Mouse (Mus musculus): Measurements from ENCODE around the gene Itpr1.

The Itpr1 gene

GRCm38 (mm10) chr6:108448016-108448735 is 235.3 kb downstream of the Itpr1 start:
- DNase-seq = no peak

DNA sequence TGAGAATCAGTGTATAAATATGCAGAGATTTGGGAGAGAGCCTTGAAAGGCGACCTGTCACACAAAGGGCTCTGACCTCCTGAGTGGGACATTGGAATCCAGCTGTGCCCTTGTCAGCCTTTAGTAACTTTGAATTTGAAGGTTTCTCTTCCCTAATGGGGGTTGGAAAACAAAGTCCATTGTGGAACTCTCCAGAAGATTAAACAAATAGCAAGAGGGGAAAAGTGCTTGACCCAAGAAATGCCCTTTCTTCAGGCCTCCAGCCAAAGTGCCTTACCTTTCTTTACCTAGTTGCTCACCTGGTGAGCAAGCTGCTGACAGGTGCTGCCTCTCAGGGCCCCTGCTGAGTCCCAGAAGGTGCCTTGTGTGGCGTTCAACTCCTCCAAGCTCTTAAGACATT is 236.0 kb downstream of the Itpr1 start:
- no peak for DNase-seq

DNA sequence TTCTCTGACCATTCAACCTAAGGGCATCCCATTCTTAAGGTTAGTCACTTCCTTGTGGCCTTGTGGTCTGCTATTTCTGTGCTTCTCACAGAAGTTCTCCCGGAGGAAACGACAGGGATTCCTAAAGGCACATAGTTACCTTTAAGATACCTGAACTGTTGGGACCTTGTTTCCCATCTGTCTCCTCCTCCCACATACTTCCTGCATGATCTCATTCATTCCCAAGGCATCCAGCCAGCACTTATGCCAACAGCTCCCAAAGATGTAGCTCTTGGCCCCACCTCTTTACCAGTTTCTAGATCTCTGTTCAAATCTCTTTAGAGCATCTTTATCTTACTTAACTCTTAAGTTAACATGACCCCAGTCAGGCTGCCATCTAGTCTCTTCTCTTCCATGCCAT is 238.6 kb downstream of the Itpr1 start:
- no peak for DNase-seq

GRCm38 (mm10) chr6:108453618-108454017 is 240.7 kb downstream of the Itpr1 start:
- DNase-seq = no peak

- DNase-seq = no peak
These were observed 241.4 kb downstream of the Itpr1 start for GRCm38 (mm10) chr6:108454061-108454891.

DNA sequence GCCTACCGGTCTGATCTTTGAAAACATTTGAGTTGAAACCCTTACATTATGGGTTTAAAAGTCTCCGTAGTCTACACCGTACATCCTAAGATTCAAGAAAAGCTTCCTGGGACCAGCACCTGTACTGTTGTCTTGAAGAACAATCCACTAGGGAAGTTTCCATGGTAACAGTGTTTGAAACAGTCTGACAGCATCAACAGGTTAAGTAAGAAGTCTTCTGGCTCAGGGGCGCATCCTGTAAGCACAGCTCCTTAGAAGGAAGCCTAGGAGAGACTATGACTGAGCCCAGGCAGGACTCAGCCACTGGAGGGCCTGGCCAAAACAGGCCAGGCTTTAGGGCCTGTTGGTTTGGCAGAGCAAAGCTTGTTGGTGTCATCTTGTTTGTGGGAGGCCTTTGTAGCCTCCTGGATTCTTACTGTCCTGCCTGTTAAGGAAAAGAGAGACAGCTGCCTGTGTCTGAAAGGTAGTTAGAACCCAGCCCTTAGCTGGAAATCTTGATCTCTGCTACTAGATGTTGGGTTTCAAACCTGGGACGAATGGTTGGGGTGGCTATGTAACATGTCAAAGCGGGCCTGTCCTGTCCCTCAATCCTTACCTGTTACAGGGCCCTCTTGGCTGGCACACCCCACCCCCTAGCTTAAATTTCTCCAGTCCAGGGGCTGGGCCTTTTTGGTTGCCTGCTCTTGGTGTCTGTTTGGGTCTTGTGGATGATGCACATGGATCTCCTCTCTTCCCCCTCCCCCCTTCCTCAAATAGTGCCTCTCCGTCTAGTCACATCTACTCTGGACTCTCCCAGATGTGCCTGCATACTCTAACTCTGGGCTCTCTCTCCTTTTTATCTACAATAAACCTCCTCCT is 242.3 kb downstream of the Itpr1 start:
- no peak for DNase-seq

- DNase-seq = no peak
These were observed 243.6 kb downstream of the Itpr1 start for GRCm38 (mm10) chr6:108456231-108457062.

DNA sequence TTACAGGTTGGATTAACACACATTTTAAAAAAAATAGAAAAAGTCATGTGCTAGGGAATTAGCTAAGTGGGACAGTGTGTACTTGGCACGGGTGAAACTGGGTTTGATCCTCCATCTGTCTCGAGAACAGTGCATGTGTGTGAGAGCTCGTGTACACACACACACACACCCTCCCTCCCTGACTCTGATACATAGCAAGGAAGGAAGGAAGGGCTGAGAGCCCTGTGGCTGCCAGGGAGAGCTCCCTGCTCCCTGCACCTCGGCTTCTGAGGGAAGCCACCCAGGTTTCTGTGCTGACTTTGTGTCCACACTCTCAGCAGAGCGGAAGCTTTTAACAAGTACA is 244.1 kb downstream of the Itpr1 start:
- DNase-seq = no peak

- DNase-seq = no peak
These were observed 244.8 kb downstream of the Itpr1 start for GRCm38 (mm10) chr6:108457516-108458181.

DNA sequence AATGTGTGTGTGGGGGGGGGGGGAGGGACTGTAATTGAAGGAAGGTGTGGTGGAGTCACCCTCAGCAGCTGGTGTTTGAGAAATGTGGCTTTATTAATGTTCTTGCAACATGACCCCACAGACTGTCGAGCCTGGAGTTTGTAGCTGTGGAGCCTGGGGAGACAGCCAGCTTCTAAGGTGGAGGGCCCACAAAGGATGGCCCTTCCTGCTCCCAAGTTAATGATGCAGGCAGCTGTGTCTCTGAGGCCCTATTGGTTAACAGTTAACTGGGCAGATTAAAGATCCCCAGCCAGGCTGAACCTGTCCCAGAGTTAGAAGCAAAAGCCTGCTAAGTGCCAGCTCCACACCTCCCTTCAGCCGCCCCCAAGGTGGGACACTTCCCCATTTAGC is 245.3 kb downstream of the Itpr1 start:
- no peak for DNase-seq

- DNase-seq = no peak
These were observed 245.9 kb downstream of the Itpr1 start for GRCm38 (mm10) chr6:108458826-108459225.

GRCm38 (mm10) chr6:108464308-108464979 is 251.5 kb downstream of the Itpr1 start:
- DNase-seq = no peak

DNA sequence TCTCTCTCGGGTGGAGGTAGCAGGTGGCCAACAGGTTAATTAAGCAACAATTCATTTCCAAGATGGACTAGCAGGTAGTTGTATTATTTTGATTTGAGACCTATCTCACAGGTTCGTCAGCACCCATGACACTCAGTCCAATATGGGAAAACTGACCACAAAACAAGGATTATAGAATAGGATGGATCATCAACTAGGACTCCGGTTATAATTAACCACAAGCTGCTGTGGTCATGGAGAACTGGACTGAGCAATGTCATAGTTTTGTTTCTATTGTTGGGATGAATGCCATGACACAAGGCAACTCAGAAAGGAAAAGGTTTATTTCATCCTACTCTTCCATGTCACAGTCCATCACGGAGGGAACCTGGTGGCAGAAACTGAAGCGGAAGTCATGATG is 252.3 kb downstream of the Itpr1 start:
- no peak for DNase-seq

DNA sequence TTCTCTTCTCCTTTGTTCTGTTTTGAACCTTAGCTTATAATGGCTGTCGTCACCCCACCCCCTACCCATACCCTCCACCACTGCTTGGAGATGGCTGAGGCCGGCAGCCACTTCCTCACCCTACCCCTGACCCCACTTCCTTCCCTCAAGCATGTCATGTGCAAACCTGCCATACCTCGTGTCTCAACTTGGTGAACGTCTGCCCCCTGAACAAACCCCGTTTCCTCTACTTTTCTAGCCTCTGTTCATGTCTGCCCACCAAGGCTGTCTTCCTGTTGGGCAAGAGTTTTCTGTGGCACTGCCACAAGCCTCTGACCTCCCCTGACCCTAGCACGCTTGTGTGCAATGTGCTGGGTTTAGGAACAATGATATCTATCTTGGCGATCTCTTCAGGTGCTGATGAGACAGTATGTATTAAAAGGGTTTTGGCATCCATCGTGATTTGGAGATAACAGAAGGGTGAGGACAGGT is 253.2 kb downstream of the Itpr1 start:
- no peak for DNase-seq

- no peak for DNase-seq
These were observed 254.7 kb downstream of the Itpr1 start for GRCm38 (mm10) chr6:108467597-108467996.

DNA sequence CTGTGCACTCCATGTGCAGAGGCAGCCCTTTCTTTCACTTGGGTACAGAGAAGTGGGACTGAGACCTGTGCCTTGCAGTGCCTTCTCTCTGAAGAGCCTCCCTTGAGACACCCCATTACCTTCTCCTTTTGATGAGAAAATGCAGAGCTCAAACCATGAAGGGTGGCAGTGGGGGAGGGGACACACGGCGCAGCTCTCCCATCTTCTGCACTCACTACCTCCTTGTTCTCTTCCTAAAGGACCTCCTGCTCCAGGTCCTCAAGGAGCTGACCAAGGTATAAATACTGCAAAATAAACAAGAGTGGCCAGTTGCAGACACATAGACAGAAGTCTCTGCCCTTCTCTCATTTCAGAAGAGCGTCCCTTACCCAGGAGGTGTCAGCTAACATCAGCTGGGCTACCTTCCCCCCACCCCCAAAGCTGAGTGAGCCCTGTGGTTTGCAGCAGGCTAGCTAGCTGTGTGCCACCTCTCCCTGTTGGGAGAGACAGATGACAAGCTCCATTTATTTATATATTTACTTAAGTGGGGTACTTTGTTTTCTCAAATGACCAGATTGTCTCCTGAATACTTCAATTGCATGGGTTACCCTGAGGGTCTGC is 255.4 kb downstream of the Itpr1 start:
- no peak for DNase-seq

DNA sequence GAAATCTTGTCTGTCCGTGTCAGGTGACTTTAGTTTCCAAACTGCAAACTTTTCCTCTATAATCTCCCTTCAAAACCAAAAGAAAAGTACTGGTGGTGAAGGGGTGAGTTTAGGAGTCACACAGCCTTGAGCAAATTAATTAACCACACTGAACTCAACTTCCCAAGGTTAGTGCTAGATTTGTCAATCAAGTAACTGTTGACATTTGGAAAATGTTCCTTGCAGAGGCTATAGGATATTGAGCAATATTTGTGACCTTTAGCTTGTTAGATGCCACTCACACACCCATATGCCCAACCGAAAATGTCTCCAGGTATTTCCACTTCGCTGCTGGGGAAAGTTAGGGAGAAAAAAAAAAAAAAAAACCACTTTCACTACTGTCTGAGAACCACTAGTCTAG is 259.0 kb downstream of the Itpr1 start:
- no peak for DNase-seq

GRCm38 (mm10) chr6:108472748-108473147 is 259.9 kb downstream of the Itpr1 start:
- no peak for DNase-seq

- DNase-seq = no peak
These were observed 263.9 kb downstream of the Itpr1 start for GRCm38 (mm10) chr6:108476797-108477235.

DNA sequence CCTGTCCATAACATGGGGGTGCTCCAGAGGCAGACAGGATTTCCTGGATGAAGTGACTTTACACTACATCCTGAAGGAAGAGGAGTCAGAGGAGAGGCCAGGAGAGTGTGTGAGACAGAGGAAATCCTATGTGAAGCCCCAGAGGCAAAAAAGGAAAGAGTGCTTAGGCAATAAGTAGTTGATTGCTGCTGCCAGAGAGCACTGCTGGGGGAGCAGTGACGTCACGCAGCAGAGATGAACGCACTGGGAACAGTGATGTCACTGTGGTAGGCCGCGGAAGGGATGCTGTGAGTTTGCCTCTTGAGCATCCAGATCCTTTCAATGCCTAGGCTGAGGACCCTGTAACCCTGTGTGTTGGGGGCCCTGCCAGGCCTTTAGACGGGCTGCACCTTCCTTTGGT is 264.7 kb downstream of the Itpr1 start:
- DNase-seq = no peak

- DNase-seq = no peak
These were observed 268.3 kb downstream of the Itpr1 start for GRCm38 (mm10) chr6:108481190-108481589.
